Mouse (Mus musculus): ENCODE measurements around the gene Sult4a1. TPM values are rescaled to one million over a fixed set of nuclear protein-coding genes. Genes with fewer than 3 reads are reported as not detected.
A peak's percentile ranks its signal among the peaks of the same experiment; 100 is the strongest.

The Sult4a1 gene
- total RNA-seq, 2 experiments from 2014 or later: not detected

DNA sequence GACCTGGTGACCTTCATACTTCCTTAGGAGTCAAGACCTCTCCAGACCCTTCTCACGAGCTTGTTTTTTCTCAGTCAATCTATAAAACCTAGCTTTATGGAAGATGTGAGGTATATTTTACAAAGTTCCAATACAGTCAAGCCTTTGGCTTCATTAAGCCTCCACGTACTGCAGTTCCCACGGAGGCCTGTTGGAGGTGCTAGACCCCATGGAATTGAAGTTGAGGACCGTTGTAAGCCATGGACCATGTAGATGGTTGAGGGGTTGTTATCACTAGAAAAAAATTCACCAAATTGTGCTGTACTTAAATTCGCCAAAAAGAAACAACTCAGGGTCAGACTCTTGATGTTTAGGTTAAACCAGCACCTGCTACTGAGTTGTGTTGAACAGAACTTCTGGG lies 49.5 kb downstream of the Sult4a1 start:
- no peak for ATAC-seq (replicated peaks; ENCODE audit: low FRiP score, low TSS enrichment, poor library complexity, severe bottlenecking)

DNA sequence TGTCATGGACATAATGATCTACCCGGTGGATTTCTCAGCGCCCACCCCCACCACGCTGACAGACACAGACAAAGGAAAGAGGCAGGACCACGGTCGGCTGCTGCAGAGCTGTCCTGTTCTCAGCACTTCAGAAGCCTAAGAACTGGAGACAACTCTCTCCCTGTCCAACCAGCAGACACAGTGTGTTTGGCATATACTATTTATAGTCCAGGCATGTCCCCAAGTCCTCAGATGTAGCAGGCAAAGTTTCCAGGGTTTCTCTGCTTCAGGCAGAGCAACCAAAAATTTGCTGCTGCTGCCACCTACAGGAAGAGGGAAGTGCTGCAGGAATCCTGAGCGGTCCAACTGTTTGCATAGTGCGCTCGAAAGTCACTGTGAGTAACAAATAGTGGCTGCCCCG lies 51.7 kb downstream of the Sult4a1 start:
- 0 out of 2 replicates have a peak, but pooled peaks have one; percentile 67 for ATAC-seq (replicated peaks; ENCODE audit: low FRiP score, low TSS enrichment, poor library complexity, severe bottlenecking)

- no peak for ATAC-seq (replicated peaks; ENCODE audit: low FRiP score, low TSS enrichment, poor library complexity, severe bottlenecking)
Observed at GRCm38 (mm10) chr15:84053240-84053639, 52.3 kb downstream of the Sult4a1 start.

DNA sequence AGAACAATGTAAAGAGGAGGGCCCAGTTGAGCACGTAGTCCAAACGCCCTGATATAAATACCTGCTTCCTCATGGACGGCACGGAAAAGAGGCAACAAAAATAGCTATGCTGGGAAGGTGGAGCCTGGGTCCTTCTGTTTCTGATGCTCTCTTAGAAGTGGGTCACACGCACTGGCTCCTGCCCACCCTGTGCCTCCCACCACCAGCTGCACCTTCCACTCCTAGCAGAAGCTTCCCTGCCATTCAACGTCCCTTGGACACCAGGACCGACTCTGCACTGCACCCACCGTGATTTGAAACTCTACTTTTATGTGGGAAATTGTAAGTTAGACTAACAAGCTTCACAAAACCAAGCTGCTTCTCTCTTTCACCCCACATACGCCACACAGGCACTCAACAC lies 53.2 kb downstream of the Sult4a1 start:
- ATAC-seq (replicated peaks; ENCODE audit: low FRiP score, low TSS enrichment, poor library complexity, severe bottlenecking): no peak

GRCm38 (mm10) chr15:84049570-84049969 lies 56.0 kb downstream of the Sult4a1 start:
- no peak for ATAC-seq (replicated peaks; ENCODE audit: low FRiP score, low TSS enrichment, poor library complexity, severe bottlenecking)

- ATAC-seq (replicated peaks; ENCODE audit: low FRiP score, low TSS enrichment, poor library complexity, severe bottlenecking): no peak
Observed at GRCm38 (mm10) chr15:84045562-84045961, 60.0 kb downstream of the Sult4a1 start.

DNA sequence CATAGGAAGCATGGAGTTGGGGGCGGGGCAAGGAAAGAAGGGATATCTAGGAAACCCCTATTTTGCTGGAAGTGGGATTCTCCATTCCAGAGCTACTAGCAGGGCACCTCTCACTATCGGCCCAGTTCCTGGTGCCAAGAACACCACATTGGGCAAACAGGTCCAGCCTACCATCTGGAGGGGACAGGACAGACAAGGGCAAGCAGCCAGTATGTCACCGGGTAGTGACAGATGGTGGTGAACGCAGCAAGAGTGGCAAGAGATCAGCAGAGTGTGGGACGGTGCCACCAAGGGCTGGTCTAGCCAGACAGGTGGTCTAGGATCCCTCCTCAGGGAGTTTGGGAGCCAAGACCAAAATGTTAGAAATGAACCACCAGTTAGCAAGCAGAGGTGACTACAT lies 68.5 kb downstream of the Sult4a1 start:
- no peak for ATAC-seq (replicated peaks; ENCODE audit: low FRiP score, low TSS enrichment, poor library complexity, severe bottlenecking)

Other genes starting within 250 kb of the Sult4a1 start
- gene Efcab6, start 40.4 kb downstream of the Sult4a1 start, total RNA-seq (2014; fragmentation: Nextera tagmentation): not detected in 2 replicates
- not detected in 2 replicates for gene Efcab6, start 40.4 kb downstream of the Sult4a1 start, total RNA-seq (2017)
- gene Pnpla5, start 17.4 kb upstream of the Sult4a1 start, total RNA-seq (2014; fragmentation: Nextera tagmentation): not detected in 2 replicates
- not detected in 2 replicates for gene Pnpla5, start 17.4 kb upstream of the Sult4a1 start, total RNA-seq (2017)
- gene Pnpla3, start 62.1 kb upstream of the Sult4a1 start, total RNA-seq (2014; fragmentation: Nextera tagmentation): not detected in 2 replicates
- gene Pnpla3, start 62.1 kb upstream of the Sult4a1 start, total RNA-seq (2017): not detected in 2 replicates
- gene Samm50, start 86.5 kb upstream of the Sult4a1 start, total RNA-seq (2014; fragmentation: Nextera tagmentation): 69.2 and 88.5 TPM in 2 replicates
- 46.4 and 53.9 TPM in 2 replicates for gene Samm50, start 86.5 kb upstream of the Sult4a1 start, total RNA-seq (2017)
- 28.9 and 29.8 TPM in 2 replicates for gene Parvb, start 126.3 kb upstream of the Sult4a1 start, total RNA-seq (2014; fragmentation: Nextera tagmentation)
- 2.1 and 3.2 TPM in 2 replicates for gene Parvb, start 126.3 kb upstream of the Sult4a1 start, total RNA-seq (2017)
- 49.1 and 67.2 TPM in 2 replicates for gene Parvg, start 218.3 kb upstream of the Sult4a1 start, total RNA-seq (2014; fragmentation: Nextera tagmentation)
- 80.8 and 173 TPM in 2 replicates for gene Parvg, start 218.3 kb upstream of the Sult4a1 start, total RNA-seq (2017)

Data from megakaryocyte-erythroid progenitor cell, adult 5-6 weeks (primary cell).